Mouse (Mus musculus): ENCODE results near the gene St6galnac6. TPM values are rescaled to one million over a fixed set of nuclear protein-coding genes. Genes with fewer than 3 reads are reported as not detected.

Gene St6galnac6
- polyA plus RNA-seq, 1 experiment from 2014 or later = 8.3 TPM

DNA sequence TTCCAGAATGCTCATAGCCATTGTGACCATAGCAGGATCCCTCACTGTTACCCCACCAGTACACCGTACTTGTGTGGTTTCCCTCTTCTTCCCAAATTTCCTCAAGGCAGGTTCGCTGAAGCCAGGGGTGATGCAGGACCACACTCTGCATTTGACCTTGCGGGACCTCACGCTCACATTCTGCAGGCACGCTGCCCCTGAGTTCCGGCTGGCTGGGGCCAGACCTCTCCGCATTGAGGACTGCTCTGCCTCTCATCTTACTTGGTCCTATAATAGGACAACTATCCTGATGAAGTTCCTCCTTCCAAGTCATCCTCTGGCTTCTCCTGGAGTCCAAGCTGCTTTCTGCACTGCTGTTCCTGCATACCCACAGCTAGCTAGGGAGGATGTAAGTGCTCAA lies 37.1 kb downstream of the St6galnac6 start:
- no peak for TF ChIP-seq CTCF (IDR thresholded peaks at IDR 0.05; ENCODE audit: low read depth)
- 81% methylated on average over 7 of the region's 7 CpGs for WGBS
- Histone ChIP-seq H3K27me3 (replicated peaks; ENCODE audit: control insufficient read depth, insufficient read depth, low read length) (no peaks in the 10 kb centered on the region), H3K4me1 (replicated peaks; ENCODE audit: control insufficient read depth, insufficient read depth, low read length) (0 out of 2 replicates have a peak, but pooled peaks cover 2% of the 10 kb centered on the region), H3K36me3 (ENCODE audit: control insufficient read depth, insufficient read depth) (no peaks in the 10 kb centered on the region), H3K27ac (ENCODE audit: low read depth, low read length) (no peak overlapping the region), H3K9ac (ENCODE audit: low read depth, low read length) (no peak overlapping the region), H3K4me3 (ENCODE audit: low read depth, low read length) (no peak overlapping the region), H3K4me2 (replicated peaks; ENCODE audit: low read depth) (no peak overlapping the region), H3K9me3 (ENCODE audit: control insufficient read depth) (no peaks in the 10 kb centered on the region)
- ATAC-seq = no peak

- Histone ChIP-seq H3K9ac (ENCODE audit: low read depth, low read length) (no peak overlapping the region), H3K36me3 (ENCODE audit: control insufficient read depth, insufficient read depth) (no peaks in the 10 kb centered on the region), H3K9me3 (ENCODE audit: control insufficient read depth) (no peaks in the 10 kb centered on the region), H3K4me2 (replicated peaks; ENCODE audit: low read depth) (no peak overlapping the region), H3K27me3 (replicated peaks; ENCODE audit: control insufficient read depth, insufficient read depth, low read length) (no peaks in the 10 kb centered on the region), H3K4me1 (replicated peaks; ENCODE audit: control insufficient read depth, insufficient read depth, low read length) (0 out of 2 replicates have a peak, but pooled peaks cover 2% of the 10 kb centered on the region), H3K27ac (ENCODE audit: low read depth, low read length) (0 out of 2 replicates have a peak overlapping the region, but pooled peaks have one; percentile 35), H3K4me3 (ENCODE audit: low read depth, low read length) (no peak overlapping the region)
- TF ChIP-seq CTCF (IDR thresholded peaks at IDR 0.05; ENCODE audit: low read depth) = no peak
- WGBS = 30% methylated on average over 11 of the region's 11 CpGs
- 0 out of 2 replicates have a peak, but pooled peaks have one; percentile 31 for ATAC-seq
Measured at GRCm38 (mm10) chr2:32637778-32638281, 38.3 kb downstream of the St6galnac6 start.

DNA sequence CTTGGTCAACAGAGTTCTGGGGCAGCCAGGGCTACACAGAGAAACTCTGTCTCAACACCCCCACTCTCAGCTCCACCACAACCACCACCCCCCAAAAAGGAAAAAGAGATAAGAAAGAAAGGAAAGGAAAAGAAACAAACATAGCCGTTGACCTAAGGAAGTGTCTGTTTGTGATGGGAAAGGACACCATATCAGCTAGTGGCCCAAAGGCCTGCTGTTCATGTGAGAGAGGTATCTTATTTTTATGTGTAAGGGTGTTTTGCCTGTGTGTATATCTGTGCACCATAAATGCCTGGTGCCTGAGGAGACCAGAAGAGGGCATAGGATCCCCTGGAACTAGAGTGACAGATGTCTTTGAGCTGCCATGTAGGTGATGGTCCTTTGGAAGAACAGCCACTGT lies 40.1 kb downstream of the St6galnac6 start:
- Histone ChIP-seq H3K4me1 (replicated peaks; ENCODE audit: control insufficient read depth, insufficient read depth, low read length) (0 out of 2 replicates have a peak, but pooled peaks cover 2% of the 10 kb centered on the region), H3K4me2 (replicated peaks; ENCODE audit: low read depth) (no peak overlapping the region), H3K9me3 (ENCODE audit: control insufficient read depth) (no peaks in the 10 kb centered on the region), H3K4me3 (ENCODE audit: low read depth, low read length) (no peak overlapping the region), H3K27ac (ENCODE audit: low read depth, low read length) (no peak overlapping the region), H3K9ac (ENCODE audit: low read depth, low read length) (no peak overlapping the region), H3K36me3 (ENCODE audit: control insufficient read depth, insufficient read depth) (no peaks in the 10 kb centered on the region), H3K27me3 (replicated peaks; ENCODE audit: control insufficient read depth, insufficient read depth, low read length) (no peaks in the 10 kb centered on the region)
- ATAC-seq = no peak
- WGBS = 48% methylated on average over 1 of the region's 1 CpGs
- 0 out of 2 replicates have a peak, but pooled peaks have one; percentile 8 for TF ChIP-seq CTCF (IDR thresholded peaks at IDR 0.05; ENCODE audit: low read depth)

DNA sequence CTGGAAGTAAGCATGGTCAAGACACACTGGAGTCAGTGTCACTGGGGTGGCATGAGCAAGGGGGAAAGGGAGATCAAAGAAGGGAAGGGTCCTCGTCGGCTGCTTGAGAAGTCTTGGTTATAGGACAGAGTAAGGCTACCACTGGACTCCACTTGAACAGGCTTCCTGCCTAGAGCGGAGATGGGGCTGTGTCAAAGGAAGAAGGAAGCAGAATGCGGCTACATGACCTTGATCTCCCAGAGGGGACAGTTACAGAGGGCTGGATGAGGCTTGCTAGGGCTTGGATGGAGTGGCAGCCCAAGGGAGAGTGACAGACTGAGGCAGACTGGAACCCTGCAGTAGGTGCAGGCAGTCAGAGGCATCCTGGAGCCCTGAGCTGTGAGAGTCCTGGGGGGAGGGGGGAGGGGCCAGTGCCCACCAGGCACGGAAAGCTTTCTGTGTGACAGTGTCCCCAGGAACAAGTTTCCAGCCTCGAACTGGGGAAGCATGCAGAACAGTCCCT lies 41.1 kb downstream of the St6galnac6 start:
- no peaks in the 10 kb centered on the region for H3K36me3 ChIP-seq (ENCODE audit: control insufficient read depth, insufficient read depth)
- no peaks in the 10 kb centered on the region for H3K9me3 ChIP-seq (ENCODE audit: control insufficient read depth)
- H3K4me1 ChIP-seq (replicated peaks; ENCODE audit: control insufficient read depth, insufficient read depth, low read length) = 0 out of 2 replicates have a peak, but pooled peaks cover 2% of the 10 kb centered on the region
- whole genome bisulfite sequencing = 62% methylated on average over 6 of the region's 6 CpGs
- no peak overlapping the region for H3K9ac ChIP-seq (ENCODE audit: low read depth, low read length)
- no peak overlapping the region for H3K4me2 ChIP-seq (replicated peaks; ENCODE audit: low read depth)
- no peak overlapping the region for H3K4me3 ChIP-seq (ENCODE audit: low read depth, low read length)
- no peak overlapping the region for H3K27ac ChIP-seq (ENCODE audit: low read depth, low read length)
- no peaks in the 10 kb centered on the region for H3K27me3 ChIP-seq (replicated peaks; ENCODE audit: control insufficient read depth, insufficient read depth, low read length)
- ATAC-seq = no peak
- no peak for TF ChIP-seq CTCF (IDR thresholded peaks at IDR 0.05; ENCODE audit: low read depth)

DNA sequence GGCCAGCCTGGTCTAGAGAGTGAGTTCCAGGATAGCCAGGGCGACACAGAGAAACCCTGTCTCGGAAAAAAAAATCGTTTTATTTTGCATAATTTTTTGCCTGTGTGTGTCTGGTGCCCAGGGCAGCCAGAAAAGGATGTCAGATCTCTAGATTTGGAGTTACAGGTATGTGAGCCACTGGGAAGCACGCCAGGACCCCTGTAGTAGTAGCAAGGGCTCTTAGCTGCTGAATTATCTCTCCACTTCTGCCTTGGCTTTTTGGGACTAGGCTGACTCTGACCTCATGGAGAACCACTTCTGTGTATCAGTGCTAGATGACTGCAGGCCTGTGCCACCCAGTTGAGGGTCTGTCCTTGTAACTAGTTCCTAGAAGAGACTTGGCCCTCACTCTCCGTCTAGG lies 42.3 kb downstream of the St6galnac6 start:
- Histone ChIP-seq H3K9me3 (ENCODE audit: control insufficient read depth) (no peaks in the 10 kb centered on the region), H3K4me1 (replicated peaks; ENCODE audit: control insufficient read depth, insufficient read depth, low read length) (0 out of 2 replicates have a peak, but pooled peaks cover 2% of the 10 kb centered on the region), H3K4me2 (replicated peaks; ENCODE audit: low read depth) (no peak overlapping the region), H3K27me3 (replicated peaks; ENCODE audit: control insufficient read depth, insufficient read depth, low read length) (no peaks in the 10 kb centered on the region), H3K36me3 (ENCODE audit: control insufficient read depth, insufficient read depth) (no peaks in the 10 kb centered on the region), H3K9ac (ENCODE audit: low read depth, low read length) (no peak overlapping the region), H3K4me3 (ENCODE audit: low read depth, low read length) (no peak overlapping the region), H3K27ac (ENCODE audit: low read depth, low read length) (no peak overlapping the region)
- 92% methylated on average over 5 of the region's 5 CpGs for WGBS
- no peak for TF ChIP-seq CTCF (IDR thresholded peaks at IDR 0.05; ENCODE audit: low read depth)
- ATAC-seq = no peak

DNA sequence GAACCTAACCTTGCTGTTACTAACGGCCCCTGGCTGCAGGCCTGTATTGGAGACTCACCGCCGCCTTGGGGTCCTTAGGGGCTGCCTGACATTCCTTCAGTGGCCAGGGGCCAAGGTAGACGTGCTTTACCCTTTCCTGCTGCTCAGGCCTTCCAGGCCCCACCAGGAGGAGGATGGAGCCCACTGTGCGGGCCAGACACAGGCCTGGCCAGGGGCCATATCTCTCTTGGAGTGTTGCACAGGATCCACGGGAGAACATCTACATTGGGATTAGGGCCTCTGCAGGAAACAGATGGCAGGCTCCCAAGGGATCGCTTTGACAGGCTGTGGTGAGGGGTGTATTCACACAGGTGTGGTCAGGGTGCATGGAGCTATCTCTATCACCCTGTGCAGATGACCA lies 43.3 kb downstream of the St6galnac6 start:
- 71% methylated on average over 7 of the region's 7 CpGs for WGBS
- no peaks in the 10 kb centered on the region for H3K36me3 ChIP-seq (ENCODE audit: control insufficient read depth, insufficient read depth)
- H3K4me3 ChIP-seq (ENCODE audit: low read depth, low read length) = no peak overlapping the region
- H3K4me1 ChIP-seq (replicated peaks; ENCODE audit: control insufficient read depth, insufficient read depth, low read length) = no peaks in the 10 kb centered on the region
- no peaks in the 10 kb centered on the region for H3K27me3 ChIP-seq (replicated peaks; ENCODE audit: control insufficient read depth, insufficient read depth, low read length)
- TF ChIP-seq CTCF (IDR thresholded peaks at IDR 0.05; ENCODE audit: low read depth) = no peak
- H3K4me2 ChIP-seq (replicated peaks; ENCODE audit: low read depth) = no peak overlapping the region
- no peak overlapping the region for H3K27ac ChIP-seq (ENCODE audit: low read depth, low read length)
- no peaks in the 10 kb centered on the region for H3K9me3 ChIP-seq (ENCODE audit: control insufficient read depth)
- no peak overlapping the region for H3K9ac ChIP-seq (ENCODE audit: low read depth, low read length)
- no peak for ATAC-seq
